Mouse (Mus musculus) heart, postnatal 0 days (tissue): ENCODE results near the gene Tbcel.

ENCODE experiments used
- CTCF ChIP-seq: IDR thresholded peaks from 2 replicates; pipeline ENCODE4 v1.5.1; 2016; ENCODE audit warnings: antibody characterized with exemption, control low read depth, low read depth
- EP300 ChIP-seq: IDR thresholded peaks from 2 replicates; pipeline ENCODE4 v1.6.1; 2016; ENCODE audit warnings: antibody characterized with exemption, low read depth

- TF ChIP-seq CTCF (no peak), EP300 (no peak)
Observed at GRCm38 (mm10) chr9:42401486-42401885, 106.1 kb downstream of the Tbcel start.
